Mouse (Mus musculus) left cerebral cortex, postnatal 36 days (tissue): ENCODE data around the gene Mks1. TPM values are rescaled to one million over a fixed set of nuclear protein-coding genes. Genes with fewer than 3 reads are reported as not detected.
"Not testable (repeated sequence)": the region's sequence is repeated elsewhere in the genome, so short reads cannot be mapped to it uniquely, and the experiment has no call there.

Source experiments
- DNase-seq, 2 experiments: peaks; one replicate each; pipeline ENCODE4 v3.0.0; 2021 to 2022; ENCODE audit warnings: low spot score in 2 of 2, mixed read lengths in 1 of 2
- intact Hi-C: fragments of 180-260 bp; cut with DNase I; formaldehyde crosslinking; loops from one replicate; pipeline ENCODE4 v1.15.1; 2025
- total RNA-seq, 2 experiments: library from RNA; stranded (reverse); gene quantifications; 2 replicates each; pipeline ENCODE4 v1.2.3; 2021

Mks1 gene
- total RNA-seq = 1 to 10 TPM; 4.0 to 8.0 TPM

- intact Hi-C loops = no loop called here
- peak; percentile 93 for DNase-seq
These were observed at the start of gene Mks1 for GRCm38 (mm10) chr11:87852690-87853596. Mks1 (plus strand) TSS chr11:87853215.

- intact Hi-C loops = no loop called here
- DNase-seq = no peak
These were observed 47.6 kb upstream of the Mks1 start for GRCm38 (mm10) chr11:87805448-87805847.

DNA sequence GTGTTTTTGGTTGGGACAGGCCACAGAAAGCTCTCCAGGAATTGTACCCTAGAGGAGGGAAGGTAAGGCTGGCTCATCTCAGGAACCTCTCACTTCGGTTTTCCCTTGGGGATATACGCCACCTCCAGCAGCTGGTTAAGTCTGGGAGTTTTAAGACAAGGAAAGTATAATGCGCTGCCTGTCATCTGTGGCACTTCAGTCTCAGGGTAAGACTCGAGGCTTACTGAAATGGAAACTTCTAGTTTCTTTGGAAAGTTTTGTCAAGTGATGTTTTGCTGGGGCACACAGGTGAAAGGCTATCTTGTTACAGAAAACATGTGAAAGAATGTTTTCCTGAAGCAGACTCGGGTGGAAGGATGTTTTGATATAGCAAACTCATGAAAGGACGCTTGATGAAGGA, 45.6 kb upstream of the Mks1 start:
- intact Hi-C loops = no loop called here
- DNase-seq = no peak

DNA sequence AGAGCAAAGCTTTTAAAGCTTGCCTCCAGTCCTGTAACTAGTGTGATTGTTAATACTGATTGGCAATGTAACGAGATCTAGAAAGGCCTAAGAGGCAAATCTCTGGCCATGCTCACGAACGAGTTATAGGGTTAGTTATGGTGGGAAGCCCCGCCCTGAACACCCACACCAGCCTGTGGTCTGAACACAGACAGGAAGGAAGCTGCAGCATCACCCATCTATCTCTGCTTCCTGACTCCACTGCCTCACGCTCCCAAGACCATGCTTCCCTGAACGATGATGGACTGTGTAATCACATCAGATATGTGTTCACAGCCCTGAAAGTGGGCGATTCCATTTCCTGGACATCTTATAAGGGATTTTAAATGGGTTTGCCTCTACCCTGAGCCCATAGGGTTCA, 44.8 kb upstream of the Mks1 start:
- DNase-seq = no peak
- intact Hi-C loops = no loop called here

GRCm38 (mm10) chr11:87811396-87811795, 41.6 kb upstream of the Mks1 start:
- intact Hi-C loops = no loop called here
- no peak for DNase-seq

- intact Hi-C loops = no loop called here
- no peak for DNase-seq
These were observed 38.2 kb upstream of the Mks1 start for GRCm38 (mm10) chr11:87814831-87815230.

DNA sequence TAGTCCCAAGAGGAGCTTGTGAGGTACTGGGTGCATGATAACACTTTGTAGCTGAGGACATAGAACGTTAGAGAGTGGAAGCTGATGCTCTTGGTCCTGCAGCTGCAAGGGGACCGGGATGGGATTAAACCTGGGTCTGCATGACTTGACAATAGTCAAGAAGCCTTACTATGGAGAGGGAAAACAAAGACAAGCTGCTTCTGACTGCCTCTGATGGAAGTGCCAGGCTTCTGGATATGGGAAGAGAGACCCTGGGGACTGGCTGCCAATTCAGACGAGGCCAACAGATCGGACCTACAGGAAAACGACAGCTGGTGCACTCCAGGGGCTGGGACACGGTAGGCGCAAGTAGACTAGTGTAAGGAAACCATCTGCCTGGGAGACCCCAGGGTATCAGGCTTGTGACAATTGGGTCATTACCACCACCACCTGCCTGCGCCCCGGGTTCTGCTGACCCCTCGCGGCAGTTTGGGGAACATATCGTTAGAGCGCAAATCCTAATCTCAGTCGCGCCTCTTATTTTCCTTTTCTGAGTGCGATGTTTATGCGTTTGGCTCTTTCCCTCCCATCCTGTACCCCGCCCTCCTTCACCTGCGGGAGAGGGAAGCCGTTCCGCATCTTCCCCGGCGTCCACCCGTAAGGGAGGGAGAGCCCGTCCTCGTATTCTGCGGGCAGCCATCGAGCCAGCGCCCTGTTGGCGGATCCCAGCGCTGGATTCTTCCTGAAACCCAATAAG, 36.1 kb upstream of the Mks1 start:
- intact Hi-C loops = no loop called here

GRCm38 (mm10) chr11:87817443-87817773, 35.6 kb upstream of the Mks1 start:
- DNase-seq = no peak
- intact Hi-C loops = no loop called here

More for the DNA sequence above, 36.1 kb upstream of the Mks1 start:
- DNase-seq = peak; percentile 43 to 54

GRCm38 (mm10) chr11:87821502-87821901, 31.5 kb upstream of the Mks1 start:
- intact Hi-C loops = no loop called here
- no peak for DNase-seq

- DNase-seq = no peak
- intact Hi-C loops = no loop called here
These were observed 24.6 kb upstream of the Mks1 start, which contains the start of gene Lpo for GRCm38 (mm10) chr11:87828239-87828900. Lpo (minus strand) TSS chr11:87828289.

GRCm38 (mm10) chr11:87840676-87841075, 12.3 kb upstream of the Mks1 start:
- DNase-seq = no peak

DNA sequence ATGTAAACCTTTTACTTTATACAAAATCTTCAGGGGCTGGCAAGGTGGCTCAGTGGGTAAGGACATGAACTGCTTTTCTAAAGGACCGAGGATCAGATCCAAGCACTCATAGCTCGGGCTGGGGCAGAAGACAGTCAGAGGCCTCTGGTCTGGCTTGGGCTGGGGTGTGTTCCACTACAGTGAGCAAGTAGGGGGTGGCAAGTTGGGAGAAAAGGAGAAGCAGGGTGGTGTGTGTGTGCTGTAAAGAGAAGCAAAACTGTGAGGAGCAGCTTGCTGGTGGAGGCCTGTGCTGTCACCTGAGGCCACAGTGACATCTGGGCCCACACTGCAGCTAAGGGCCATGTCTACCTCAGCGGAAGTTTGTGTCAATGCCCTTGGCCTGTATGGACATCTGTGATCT, 11.6 kb upstream of the Mks1 start:
- intact Hi-C loops = no loop called here
- no peak for DNase-seq

More at GRCm38 (mm10) chr11:87840676-87841075, 12.3 kb upstream of the Mks1 start:
- intact Hi-C loops = no loop called here

- intact Hi-C loops = no loop called here
- no peak for DNase-seq
These were observed 5.9 kb upstream of the Mks1 start for GRCm38 (mm10) chr11:87846968-87847600.

DNA sequence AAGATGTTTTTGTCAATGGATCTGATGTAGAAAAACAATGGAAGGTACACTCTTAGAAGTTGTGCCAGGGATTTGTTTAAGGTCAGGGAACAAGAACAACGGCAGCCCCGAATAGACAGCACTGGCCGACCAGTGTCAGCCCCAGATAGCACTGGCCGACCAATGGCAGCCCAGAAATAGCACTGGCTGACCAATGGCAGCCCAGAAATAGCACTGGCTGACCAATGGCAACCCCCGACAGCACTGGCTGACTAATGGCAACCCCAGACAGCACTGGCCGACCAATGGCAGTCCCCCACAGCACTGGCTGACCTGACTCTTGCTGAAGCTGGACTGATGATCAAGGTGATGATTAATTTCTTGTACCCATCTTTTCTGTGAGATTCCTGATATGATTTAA, 5.1 kb upstream of the Mks1 start:
- intact Hi-C loops = no loop called here

DNA sequence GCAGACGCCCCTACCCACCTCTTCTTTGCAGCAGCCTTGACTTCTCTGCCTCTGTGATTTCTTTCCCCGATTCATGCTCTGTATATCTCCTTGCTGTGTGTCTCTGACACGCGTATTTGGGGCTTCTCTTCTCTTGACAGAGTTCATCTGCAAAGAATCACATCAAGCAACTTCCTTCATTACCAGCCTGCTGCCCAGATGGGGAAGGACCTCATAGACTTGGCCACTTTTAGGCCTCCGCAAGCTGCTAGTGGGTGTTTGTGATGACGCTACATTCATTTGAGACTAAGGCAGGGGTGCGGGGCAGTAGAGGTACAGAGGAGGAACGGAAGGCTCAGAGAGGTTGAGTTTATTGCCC, 561 bp downstream of the Mks1 start:
- intact Hi-C loops = no loop called here
- peak; percentile 30 to 44 for DNase-seq

More for the DNA sequence above, 5.1 kb upstream of the Mks1 start:
- DNase-seq = no peak

DNA sequence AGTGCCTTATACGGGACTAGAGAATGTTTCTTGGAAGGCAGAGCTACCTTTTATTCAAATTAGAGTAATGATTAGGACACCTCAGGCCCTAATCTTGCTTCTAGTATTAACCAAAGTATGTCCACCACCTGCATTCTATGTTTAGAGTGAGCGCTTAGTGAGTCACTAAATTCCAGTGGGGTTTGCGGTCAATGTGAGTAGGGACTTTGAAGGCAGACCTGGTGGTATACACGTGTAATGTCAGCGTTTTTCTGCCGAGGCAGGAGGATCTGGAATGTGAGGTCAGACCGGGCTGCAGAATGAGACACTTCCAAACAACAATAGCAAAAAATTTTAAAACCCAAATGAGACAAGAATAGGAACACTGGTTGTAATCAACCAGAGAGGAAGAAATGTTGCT, 1.5 kb downstream of the Mks1 start:
- intact Hi-C loops = no loop called here
- no peak for DNase-seq

GRCm38 (mm10) chr11:87859273-87859672, 6.3 kb downstream of the Mks1 start:
- no peak for DNase-seq
- intact Hi-C loops = no loop called here

DNA sequence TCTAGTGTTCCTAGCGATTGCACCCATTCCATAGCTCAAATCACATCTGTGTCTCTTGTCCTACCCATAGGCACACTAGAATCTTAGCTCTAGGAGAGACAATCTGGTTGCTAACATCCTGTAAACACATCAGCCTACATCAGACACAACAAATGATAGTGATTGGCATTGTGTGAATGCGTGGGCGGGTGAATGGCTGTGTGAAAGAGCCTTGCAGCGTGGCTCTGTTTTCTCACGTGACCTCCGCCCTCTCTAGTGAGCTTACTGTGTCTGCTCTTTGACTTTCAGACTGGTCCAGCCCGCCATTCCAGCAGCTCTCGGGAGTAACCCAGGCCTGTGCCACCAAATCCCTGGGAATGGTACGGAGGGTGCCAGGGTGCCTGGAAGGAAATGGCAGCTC, 7.4 kb downstream of the Mks1 start:
- DNase-seq = no peak
- intact Hi-C loops = no loop called here

DNA sequence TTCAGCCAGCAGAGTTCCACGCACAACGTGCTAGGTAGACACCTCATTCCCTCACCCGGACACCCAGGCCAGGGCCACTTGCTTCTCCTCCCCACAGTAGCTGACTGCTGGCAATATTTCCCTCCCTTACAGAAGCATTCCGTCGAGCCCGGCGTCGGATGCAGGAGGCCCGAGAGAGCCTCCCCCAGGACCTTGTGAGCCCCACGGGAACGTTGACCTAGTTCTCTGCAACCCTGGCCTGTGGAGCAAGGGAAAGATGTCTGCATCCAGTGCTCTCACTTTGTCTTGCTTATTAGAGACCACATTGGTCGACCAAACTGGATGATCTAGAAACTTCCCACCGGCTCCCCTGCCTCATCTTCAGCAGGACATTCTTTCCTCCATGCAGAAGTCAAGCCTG, 9.8 kb downstream of the Mks1 start:
- DNase-seq = no peak
- intact Hi-C loops = no loop called here

- DNase-seq = not testable (repeated sequence)
- intact Hi-C loops = loop anchor here (5.0 kb wide), 1 partner anchor 80 kb away; no protein-coding TSS in a partner anchor
These were observed 13.9 kb downstream of the Mks1 start for GRCm38 (mm10) chr11:87866891-87867290.
